Mouse (Mus musculus) heart, adult 9 months (tissue): Measurements from ENCODE around the gene Cap2.
A peak's percentile ranks its signal among the peaks of the same experiment; 100 is the strongest.

Experiments
- DNase-seq, 2 experiments: peaks; one replicate each; pipeline ENCODE4 v3.0.0; 2022; ENCODE audit warnings: low spot score in 2 of 2

The Cap2 gene

DNA sequence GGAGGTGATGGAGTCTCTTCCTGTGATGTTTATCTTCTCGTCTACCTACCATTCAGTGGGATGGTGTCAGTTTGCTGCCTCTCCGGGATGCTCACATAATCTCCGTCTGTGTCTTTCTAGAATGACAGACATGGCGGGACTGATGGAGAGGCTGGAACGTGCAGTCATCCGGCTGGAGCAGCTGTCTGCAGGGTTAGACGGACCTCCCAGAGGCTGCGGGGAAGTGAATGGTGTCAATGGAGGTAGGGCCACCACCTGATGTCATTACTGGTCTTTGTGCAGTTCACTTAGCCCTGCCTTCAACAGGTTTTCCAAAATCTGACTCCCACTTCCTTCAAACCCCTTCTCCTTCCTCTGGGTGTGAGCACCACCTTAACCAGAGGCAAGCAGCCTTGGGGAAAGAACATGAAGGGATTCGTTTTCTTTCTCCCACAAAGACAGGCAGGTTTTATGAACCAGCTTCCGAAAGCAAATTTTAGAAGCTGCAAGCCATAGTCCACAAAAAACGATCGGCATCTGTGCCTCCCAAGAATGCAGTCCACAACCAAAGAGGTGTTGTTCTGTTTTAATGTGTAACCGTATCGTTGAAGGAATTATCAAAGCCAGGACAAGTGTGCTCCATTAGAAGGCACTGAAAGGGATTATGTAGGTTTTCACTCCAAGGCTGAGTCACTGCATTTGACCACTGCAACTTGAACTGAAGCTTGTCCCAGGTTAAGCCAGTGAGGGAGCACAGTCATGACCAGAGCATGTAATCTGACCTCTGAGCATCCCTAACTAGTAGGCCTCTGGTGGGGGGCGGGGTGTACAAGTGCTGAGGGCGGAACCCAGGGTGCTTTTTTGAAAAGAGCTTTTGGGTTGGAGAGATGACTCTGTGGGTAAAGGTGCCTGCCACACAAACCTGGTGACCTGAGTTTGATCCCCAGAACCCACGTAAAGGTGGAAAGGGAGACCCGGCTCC lies 23.9 kb downstream of the Cap2 start:
- no peak for DNase-seq

DNA sequence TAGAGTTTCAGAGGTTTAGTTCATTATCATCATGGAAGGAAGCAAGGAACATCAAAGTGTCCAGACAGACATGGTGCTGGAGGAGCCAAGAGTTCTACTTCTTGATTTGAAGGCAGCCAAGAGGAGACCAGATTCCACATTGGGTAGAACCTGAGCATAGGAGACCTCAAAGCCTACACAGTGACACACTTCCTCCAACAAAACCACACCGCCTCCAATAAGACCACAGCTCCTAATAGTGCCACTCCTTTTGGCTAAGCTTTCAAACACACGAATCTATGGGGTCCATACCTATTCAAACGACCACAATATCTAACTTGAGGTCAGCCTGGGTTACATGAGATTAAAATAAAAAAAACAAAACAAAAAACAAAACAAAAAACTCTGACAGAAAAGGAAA lies 25.0 kb downstream of the Cap2 start:
- DNase-seq: no peak

DNA sequence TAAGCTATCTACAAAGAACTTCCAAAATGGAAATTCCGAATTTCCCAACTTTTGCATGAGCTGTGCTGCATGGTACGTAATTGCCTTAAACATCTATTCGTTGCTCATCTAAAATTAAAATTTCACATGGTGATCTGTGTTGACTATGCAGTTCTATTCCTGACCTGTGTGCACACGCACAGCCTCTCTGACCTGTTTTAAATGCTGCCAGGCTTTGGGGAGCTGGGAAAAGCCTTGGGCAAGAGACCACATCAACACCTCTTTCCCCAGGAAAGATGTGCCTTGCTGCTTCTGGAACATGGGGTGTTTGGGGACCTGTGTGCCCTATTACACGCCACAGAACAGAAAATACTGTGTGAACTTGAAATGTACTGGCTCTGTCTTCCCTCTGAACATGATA lies 25.7 kb downstream of the Cap2 start:
- no peak for DNase-seq

DNA sequence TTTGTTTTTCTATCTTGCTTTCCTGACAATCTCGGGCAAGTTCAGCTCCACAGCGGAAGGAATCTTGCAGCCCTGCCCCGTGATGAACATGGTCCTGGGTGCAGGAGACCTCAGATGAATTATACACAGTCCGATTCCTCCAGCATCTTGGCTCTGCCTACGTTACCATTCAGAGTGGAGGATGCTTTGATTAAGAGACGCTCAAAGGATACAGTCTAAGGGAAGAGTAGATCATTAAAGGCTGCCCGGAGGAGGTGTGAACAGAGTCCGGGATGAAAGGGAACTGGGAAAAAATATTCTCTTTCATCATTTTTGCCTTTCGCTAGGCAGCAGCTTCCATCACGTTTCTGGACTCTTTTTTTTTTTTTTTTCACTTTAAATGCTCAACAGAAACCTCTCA lies 27.4 kb downstream of the Cap2 start:
- no peak for DNase-seq

DNA sequence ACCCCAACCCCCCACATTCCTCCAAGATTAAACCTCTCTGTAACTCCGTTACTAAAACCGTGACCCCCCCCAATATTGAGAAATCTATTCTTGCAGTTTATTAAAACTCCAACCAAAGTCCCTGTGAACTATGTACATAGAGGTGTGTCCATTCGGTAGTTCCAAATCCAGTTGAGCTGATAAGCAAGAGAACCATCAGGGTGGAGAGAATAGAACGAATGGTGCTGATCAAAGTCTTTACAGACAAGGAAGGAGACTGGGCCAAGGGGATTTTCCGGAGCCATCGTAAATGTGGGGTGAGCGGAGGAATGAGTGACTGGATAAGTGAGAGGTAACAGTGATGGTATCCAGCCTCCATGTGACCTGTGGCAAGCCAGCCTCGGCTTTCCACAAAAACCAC lies 28.9 kb downstream of the Cap2 start:
- DNase-seq: no peak

DNA sequence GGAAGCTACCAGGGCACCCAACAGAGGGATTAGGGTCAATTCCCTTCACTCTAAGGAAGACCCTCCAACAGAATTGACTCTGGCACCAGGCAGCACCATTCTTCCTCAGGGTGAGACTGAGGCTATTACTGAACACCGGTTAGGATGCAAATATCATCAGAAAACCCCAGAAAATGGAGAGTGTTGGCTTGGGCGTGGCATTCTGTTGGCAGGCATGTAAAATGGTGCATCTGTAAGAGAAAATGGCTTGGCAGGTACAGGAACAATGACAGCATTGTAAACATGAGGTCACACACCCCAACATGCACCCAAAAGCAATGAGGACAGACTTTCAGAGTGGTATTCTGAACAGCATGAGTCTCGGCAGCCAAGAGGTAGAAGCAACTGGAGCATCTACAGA lies 30.0 kb downstream of the Cap2 start:
- no peak for DNase-seq

DNA sequence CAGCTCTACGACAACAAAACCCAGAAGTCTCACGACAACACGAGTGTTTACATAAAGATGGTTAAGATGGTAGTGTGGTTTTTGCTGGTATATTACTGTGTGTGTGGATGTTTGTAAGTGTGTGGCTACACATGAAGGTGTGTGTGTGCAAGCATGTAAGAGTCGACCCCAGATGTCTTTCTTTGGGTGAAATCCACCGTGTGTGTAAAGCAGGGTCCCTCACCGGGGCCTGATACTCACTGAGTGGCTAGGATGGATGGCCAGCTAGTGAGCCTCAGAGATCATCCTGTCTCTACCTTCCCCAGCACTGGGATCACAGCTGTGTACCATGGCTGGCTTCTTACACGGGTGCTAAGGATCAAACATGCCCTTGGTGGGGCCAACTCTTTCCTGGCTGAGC lies 30.6 kb downstream of the Cap2 start:
- DNase-seq: no peak

DNA sequence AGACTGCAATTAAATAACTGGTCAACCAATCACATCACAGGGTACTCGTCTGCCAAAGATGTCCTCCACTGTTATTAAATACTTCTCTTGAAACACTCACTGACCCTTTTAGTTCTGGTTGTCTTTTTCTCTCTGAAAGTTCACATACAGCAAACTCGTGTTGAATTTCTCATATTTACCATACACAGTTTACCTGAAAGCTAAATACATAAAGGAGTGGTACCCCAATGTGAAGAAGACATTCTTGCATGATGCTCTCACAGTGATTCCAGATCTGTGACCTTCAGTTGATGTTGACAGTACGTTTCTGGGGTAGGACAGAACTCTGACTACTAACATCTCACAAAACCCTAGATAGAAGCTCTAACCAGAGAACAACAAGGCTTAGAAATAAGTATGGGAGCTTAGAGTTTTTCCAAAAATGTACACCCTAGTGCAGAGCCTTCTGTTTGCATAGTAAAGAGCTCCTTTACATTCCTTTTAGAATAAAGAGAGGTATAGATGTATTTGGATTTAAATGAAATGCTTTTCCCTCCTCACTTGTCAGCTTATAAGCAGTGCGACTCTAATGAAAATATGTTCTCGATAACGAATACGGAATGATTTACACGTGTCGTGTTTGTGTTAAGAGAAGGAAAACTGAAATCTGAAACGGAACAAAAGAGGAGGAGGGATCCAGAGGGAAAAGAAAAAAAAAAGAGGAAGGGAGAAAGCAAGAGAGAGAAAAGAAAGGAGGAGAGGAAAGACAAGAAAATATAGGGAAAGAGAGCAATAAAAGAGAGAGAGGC lies 31.9 kb downstream of the Cap2 start:
- no peak for DNase-seq

DNA sequence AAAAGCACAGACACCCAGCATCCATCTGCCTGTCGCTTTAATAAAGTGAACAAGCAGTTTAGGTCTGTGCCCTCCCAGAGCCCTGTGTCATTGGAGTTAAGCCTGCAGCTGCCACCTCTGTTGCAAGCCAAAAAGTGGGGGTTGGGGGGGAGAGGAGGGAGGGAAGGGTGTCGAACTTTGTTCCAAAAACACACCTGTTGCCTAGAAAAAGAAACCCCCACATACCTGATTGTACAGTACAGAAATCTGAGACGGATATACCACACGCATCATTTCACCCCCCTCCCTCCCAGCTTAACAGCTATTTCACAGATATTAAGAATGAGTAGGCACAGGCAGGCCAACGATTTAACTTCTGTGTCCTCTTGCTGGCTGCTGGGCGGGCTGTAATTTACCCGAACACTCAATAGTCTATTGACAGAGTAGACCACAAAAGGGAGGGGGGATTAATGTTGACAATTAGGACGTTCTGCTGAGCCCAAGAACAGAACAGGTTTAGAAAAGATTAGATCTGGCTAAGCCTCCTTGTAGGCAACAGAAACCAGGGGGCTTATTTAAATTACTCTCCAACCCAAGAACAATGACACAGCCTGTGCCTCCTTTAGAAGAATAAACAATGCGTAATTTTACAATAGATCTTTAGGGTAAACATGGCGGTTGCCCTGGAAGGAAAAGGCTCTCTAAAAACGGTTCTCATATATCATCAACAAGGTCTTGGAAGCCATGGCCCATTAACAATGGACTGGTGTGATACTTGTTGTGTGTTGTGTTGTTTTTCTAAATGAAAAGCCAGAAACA lies 32.7 kb downstream of the Cap2 start:
- peak in 1 of 2 experiments; percentile 17 for DNase-seq

DNA sequence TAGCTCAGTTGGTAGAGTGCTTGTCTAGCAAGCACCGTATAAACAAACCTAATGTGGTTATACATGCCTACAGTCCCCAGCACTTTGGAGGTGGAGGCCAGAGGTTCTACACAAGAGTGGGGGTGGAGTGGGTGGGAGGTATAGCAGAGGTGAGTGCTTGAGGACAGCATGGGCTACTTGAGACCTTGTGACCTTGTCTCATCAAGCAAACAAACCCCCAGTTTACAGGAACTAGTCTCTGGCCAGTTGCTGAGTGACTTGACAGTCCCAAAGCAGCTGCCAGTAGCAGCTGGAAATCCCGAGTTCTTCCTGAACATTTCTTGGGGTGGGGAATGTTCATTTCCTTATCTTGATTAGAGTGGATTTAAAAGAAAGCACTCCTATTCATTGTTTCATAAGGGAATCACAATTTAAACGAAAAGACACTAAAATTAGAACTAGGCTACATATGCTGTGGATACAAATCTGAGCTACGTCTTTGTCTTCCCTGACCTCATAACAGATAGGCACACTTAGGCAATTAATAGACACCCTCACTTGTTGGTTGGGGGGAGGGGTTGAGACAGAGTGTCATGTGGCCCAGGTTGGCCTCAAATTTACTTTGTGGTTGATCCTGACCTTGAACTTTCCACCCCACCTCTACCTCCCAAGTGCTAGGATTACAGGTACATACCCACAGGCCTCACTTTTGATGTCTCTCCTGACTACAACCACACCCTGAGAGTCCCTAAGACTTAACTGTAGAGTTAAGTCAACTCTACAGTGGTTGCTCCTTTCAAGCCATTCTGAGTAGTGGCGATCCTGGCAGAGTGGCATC lies 33.5 kb downstream of the Cap2 start:
- no peak for DNase-seq

DNA sequence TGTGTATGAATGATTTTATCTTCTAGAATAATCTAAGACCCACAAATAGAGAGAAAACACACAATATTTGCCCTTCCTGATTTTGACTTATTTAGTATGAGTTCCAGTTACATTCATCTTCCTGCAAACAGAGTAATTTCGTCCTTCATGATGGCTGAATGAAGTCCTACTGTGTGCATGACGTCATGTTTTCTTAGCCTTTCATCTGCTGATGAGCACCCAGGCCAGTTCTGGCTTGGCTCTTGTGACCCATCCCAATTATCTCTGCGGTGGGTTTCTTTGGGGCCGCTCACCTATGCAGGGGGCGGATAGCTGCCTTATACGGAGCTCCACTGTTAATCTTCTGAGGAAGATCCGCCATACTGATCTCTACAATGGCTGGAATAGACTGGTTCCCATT lies 37.6 kb downstream of the Cap2 start:
- no peak for DNase-seq

DNA sequence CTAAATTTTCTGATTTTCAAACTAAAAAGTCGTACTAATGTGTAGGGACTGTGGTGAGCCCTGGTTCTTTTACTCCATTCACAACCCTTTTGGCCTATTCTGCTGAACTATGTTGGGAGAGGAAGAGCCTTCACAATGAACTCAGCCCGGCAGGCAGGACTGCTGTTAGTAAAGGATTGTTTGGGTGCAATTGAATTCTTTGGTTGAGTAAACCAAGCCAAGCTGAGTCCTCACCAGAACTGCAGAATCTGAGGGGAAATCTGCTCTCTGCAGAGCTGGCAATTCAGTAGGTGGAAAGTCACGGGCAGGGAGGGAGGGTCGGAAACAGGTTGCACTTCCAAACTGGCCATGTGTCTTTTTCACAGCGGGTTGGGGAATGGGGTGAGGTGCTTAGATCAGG lies 39.3 kb downstream of the Cap2 start:
- no peak for DNase-seq

DNA sequence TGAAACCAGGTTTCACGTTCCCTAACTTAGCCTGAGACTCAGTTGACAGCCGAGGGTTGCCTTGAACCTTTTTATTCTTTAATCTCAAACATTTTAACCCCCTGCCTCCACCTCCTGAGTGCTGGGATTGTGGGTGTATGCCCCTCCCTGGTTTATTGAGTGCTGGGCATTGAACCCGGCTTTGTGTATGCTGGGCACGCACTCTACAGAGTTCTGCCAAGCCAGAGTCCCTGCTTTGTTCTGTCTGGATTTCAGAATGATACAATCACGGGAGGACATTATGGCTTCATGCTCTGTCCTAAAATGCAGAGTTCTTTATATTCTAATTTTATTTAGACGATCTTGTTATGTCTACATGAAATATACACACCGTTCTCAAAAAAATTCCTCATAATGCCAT lies 41.1 kb downstream of the Cap2 start:
- no peak for DNase-seq

DNA sequence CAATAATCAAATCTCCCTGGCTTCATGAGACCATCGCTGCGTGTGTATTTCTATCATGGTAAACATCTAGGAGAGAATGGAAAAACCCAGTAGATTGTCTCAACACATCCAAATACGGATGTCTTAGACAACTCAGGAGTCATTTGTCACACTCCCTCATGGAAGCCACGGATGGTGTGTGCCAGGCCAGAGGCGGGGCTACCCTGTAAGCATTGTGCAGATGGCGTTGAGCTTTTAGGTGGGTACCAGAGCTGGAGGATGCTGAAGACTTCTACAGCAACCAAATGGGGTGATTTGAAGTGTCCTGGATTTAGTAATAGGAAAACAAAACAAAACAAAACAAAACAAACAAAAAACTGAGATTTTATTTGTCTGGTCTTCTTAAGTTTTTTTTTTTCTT lies 43.0 kb downstream of the Cap2 start:
- no peak for DNase-seq

DNA sequence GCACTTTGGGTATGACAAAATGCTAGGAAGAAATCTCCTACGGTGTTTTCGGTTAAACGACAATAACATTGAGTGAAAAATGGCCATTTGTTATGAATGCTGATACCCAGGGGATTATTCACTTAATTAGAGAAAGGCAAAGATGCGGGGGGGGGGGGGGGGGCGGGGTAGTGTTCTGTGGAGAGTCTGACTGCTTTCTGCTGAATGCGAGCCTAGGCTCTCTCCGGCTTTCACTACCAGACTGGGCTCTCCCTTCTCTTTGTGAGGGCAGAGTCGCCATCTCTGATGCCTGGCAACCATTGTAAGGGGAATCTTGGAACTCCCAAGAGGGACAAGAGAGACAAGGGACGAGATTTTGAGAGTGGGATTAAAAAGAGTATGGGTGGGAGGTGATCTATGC lies 43.4 kb downstream of the Cap2 start:
- DNase-seq: no peak

DNA sequence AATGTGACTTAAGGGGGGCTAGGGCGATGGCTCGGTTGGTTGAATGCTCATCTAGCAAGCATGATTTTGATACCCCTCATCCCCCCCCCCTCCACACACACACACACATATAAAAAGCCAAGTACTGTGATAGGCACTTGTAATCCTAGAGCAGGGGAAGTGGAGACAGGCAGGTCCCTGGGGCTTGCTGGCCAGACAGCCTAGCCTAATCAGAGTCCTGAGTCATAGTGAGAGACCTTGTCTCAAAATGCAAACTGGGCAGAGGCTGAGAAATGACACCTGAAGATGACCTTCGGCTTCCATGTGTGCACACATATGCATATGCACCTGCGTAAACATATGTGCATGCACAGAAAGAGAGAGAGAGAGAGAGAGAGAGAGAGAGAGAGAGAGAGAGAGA lies 45.2 kb downstream of the Cap2 start:
- DNase-seq: no peak

DNA sequence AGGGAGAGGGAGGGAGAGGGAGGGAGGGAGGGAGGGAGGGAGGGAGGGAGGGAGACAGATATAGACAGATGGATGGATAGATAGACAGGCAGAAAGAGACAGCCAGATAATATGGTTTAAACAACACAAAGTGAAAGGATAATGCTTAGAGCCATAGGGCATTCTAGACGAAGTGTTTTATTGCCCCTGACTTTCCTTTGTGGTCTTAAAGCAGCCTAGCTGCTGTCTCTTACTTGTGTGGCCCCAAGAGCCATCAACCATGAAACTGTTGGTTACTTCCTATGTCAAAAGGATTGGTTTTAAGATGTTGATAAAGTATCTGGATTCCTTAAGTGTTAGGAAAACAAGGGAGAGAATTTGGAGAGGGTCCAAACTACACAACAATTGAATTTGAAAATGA lies 45.6 kb downstream of the Cap2 start:
- no peak for DNase-seq

DNA sequence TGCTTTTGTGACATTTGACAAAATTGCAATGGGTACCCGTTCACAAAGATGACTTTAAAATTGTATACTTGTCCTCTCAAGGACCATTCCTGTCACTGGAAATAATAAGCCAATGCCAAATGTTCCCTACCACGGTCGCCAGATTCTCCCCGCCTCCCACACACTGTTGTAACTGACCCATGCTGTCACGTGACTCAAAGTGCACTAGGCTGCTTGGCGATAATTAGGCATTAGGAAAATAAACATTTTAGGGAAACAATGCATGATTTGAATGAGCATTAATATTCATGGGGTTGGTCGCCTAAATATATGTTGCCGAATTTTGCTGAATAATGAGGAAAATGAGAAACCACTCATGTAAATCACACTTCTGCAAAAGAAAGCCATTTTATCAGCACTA lies 46.5 kb downstream of the Cap2 start:
- DNase-seq: no peak

DNA sequence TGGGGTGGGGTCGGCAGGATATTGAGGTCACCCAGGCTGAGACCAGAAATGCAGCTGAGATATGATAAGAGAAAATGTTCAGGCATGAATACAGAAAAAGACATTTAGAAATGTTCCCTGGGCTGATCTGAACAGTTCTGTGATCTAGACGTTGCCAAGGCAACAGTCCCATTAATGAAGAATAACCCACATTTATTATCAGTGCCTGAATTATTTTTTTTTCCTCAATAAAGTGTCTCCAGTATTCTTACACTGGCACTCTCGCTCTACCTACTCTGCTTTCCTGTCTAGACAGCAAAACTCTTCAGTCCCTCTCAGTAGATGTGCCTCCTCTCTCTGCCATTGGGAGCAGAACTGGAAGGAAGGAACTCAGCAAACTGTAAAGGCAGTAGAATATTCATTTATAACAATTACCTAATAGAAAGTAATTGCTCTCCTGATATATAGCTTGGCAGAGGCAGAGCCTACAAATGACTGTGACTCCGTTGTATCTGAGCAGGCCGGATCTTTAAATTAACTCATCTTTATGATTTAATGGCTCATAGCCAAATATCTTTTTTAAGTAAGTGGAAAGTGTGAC lies 47.0 kb downstream of the Cap2 start:
- DNase-seq: no peak

DNA sequence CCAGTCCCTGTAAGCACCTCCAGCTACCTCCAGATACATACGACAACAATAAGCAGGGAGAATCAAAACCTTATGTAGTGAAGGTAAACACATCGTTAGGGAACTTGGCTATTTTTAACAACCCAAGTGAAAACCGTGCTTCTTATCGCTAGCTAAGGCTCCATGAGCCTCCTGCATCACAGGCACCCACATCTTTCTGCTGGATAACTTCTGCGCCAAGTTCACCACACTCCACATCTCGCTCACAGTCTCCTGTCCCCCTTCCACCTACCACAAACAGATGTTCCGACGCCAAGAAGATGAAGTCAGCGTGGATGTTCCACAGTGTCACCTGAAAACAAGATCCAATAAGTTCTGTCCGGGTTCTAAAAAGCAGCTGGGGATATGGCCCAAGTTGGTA lies 49.0 kb downstream of the Cap2 start:
- no peak for DNase-seq

DNA sequence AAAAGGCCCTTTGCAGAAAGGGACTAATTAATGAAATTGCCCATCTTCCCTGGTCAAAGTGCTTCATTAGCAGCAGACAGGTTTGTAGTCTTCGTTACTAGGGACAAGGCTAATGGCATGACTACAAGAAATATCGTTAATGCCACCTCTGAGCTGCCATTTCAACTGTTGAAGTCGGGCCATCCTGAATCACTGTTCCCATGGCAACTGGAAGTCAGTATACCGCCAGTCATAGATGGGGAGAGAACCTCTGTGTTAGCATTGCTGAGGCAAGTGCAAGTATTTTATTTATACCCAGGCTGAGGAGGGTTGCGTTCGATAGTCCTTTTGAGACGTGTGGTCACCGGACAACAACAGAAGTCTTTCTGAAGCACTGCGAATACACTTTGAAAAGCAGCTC lies 53.1 kb downstream of the Cap2 start:
- DNase-seq: no peak
